Mouse (Mus musculus): ENCODE measurements around the gene Fads1. TPM values are rescaled to one million over a fixed set of nuclear protein-coding genes. Genes with fewer than 3 reads are reported as not detected.

Fads1 gene
- polyA plus RNA-seq, 1 experiment = 161 TPM

DNA sequence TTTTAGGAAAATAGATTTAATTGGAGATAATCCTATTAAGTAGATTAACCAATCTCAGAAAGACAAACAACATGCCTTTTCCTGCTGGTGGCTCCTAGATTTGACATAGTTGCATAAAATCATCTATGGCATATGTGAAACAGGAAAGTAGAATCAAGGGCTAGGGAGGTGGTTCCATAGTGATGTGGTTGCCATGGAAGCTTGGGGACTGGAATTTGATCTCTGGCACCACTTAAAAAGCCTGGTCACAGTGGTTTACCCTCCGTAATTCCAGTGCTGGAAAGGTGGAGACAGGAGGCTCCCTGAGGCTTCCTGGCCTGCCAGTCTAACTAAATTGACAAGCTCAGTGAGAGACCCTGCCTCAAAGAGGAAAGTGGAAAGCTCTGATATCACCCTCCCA, 12.2 kb upstream of the Fads1 start:
- Histone ChIP-seq H3K4me3 (replicated peaks; ENCODE audit: insufficient read depth, low read depth, low read length) (no peak overlapping the region), H3K27ac (ENCODE audit: insufficient read depth, low read length) (no peak overlapping the region), H3K27me3 (ENCODE audit: control insufficient read depth, insufficient read depth, low read length) (no peaks in the 10 kb centered on the region), H3K4me1 (ENCODE audit: control insufficient read depth, insufficient read depth, low read length) (peaks cover 3% of the 10 kb centered on the region; the same call in 1 of the 2 replicates)
- no peak for DNase-seq
- WGBS = 39% methylated on average over 1 of the region's 1 CpGs
- TF ChIP-seq CTCF (IDR thresholded peaks at IDR 0.05; ENCODE audit: borderline replicate concordance, insufficient read depth, low read depth, low read length) (no peak), POLR2A (IDR thresholded peaks at IDR 0.05; ENCODE audit: borderline replicate concordance, insufficient read depth, low read length) (no peak)

DNA sequence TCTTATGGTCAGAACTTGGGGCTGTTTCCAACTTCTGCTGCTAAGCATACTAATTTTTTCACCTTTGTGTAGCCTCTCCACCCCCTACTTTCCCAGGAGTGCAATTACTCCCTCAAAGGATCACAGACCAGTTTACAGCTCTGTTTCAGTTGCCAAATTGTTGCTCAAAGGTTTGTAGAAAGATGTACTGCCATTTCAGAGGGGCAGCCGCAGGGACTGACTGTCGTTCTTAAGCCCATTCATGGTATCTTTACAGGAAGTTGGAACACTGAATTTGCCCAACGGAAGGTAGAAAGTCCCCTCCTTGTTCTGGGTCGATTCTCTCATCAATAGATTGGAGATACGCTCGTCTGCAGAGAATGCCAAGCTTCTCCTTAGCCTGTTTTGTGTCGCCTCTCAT, 11.3 kb upstream of the Fads1 start:
- WGBS = 74% methylated on average over 7 of the region's 7 CpGs
- no peak overlapping the region for H3K27ac ChIP-seq (ENCODE audit: insufficient read depth, low read length)
- H3K4me1 ChIP-seq (ENCODE audit: control insufficient read depth, insufficient read depth, low read length) = peaks cover 3% of the 10 kb centered on the region; the same call in 1 of the 2 replicates
- TF ChIP-seq POLR2A (IDR thresholded peaks at IDR 0.05; ENCODE audit: borderline replicate concordance, insufficient read depth, low read length) = no peak
- no peak for TF ChIP-seq CTCF (IDR thresholded peaks at IDR 0.05; ENCODE audit: borderline replicate concordance, insufficient read depth, low read depth, low read length)
- DNase-seq = no peak
- no peaks in the 10 kb centered on the region for H3K27me3 ChIP-seq (ENCODE audit: control insufficient read depth, insufficient read depth, low read length)
- no peak overlapping the region for H3K4me3 ChIP-seq (replicated peaks; ENCODE audit: insufficient read depth, low read depth, low read length)

DNA sequence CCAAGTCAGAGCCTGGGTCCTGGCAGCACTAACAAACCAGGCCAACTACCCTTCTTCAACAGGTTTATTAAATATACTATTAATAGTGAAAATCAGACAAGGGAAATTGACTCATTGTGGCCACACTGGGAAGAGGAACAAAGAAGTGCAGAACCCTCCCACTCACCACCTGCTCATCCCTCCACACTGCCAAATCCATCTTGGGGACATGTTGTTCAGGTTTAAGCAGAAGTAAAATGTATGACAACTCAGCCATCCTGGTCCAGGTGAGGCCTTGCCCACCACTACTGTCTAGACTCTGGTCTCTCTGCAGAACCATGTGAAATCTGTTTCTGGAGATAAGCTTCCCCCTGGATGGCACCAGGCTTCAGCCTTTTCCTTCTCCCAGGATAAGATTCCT, 10.8 kb upstream of the Fads1 start:
- no peak overlapping the region for H3K27ac ChIP-seq (ENCODE audit: insufficient read depth, low read length)
- no peak for TF ChIP-seq CTCF (IDR thresholded peaks at IDR 0.05; ENCODE audit: borderline replicate concordance, insufficient read depth, low read depth, low read length)
- H3K27me3 ChIP-seq (ENCODE audit: control insufficient read depth, insufficient read depth, low read length) = no peaks in the 10 kb centered on the region
- H3K4me3 ChIP-seq (replicated peaks; ENCODE audit: insufficient read depth, low read depth, low read length) = no peak overlapping the region
- H3K4me1 ChIP-seq (ENCODE audit: control insufficient read depth, insufficient read depth, low read length) = peaks cover 3% of the 10 kb centered on the region; the same call in 1 of the 2 replicates
- DNase-seq = peak in 1 of 2 experiments; percentile 64

- WGBS = 93% methylated on average over 5 of the region's 5 CpGs
- no peak for TF ChIP-seq POLR2A (IDR thresholded peaks at IDR 0.05; ENCODE audit: borderline replicate concordance, insufficient read depth, low read length)
- no peak for TF ChIP-seq CTCF (IDR thresholded peaks at IDR 0.05; ENCODE audit: borderline replicate concordance, insufficient read depth, low read depth, low read length)
- Histone ChIP-seq H3K27ac (ENCODE audit: insufficient read depth, low read length) (no peak overlapping the region), H3K4me3 (replicated peaks; ENCODE audit: insufficient read depth, low read depth, low read length) (no peak overlapping the region), H3K27me3 (ENCODE audit: control insufficient read depth, insufficient read depth, low read length) (no peaks in the 10 kb centered on the region), H3K4me1 (ENCODE audit: control insufficient read depth, insufficient read depth, low read length) (peaks cover 3% of the 10 kb centered on the region; the same call in 1 of the 2 replicates)
- no peak for DNase-seq
These were observed 9.5 kb upstream of the Fads1 start for GRCm38 (mm10) chr19:10173116-10173718.

- no peak for DNase-seq
- Histone ChIP-seq H3K27ac (ENCODE audit: insufficient read depth, low read length) (no peak overlapping the region), H3K4me1 (ENCODE audit: control insufficient read depth, insufficient read depth, low read length) (peaks cover 3% of the 10 kb centered on the region; the same call in 1 of the 2 replicates), H3K4me3 (replicated peaks; ENCODE audit: insufficient read depth, low read depth, low read length) (no peak overlapping the region), H3K27me3 (ENCODE audit: control insufficient read depth, insufficient read depth, low read length) (no peaks in the 10 kb centered on the region)
- TF ChIP-seq CTCF (IDR thresholded peaks at IDR 0.05; ENCODE audit: borderline replicate concordance, insufficient read depth, low read depth, low read length) (no peak), POLR2A (IDR thresholded peaks at IDR 0.05; ENCODE audit: borderline replicate concordance, insufficient read depth, low read length) (no peak)
- WGBS = 90% methylated on average over 7 of the region's 7 CpGs
These were observed 8.7 kb upstream of the Fads1 start for GRCm38 (mm10) chr19:10173844-10174539.

DNA sequence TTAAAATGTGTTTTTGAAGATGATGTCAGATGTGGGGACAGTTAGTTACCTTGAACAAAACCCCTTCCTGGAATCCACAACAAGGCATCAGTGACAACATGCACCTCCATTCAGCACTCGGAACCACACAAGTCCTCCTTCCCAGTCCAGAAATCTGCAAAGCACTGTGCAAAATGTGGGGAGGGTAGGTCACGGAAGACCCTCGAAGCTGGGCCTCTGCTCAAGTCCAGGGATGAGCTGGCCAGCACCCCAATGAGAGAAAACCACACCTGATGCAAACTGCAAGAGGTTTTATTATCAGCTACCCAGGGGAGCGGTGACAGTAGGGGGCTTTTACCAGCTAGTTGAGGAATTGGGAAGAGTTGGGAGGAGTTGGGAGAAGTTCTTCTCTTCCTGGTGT, 7.7 kb upstream of the Fads1 start:
- no peak overlapping the region for H3K27ac ChIP-seq (ENCODE audit: insufficient read depth, low read length)
- H3K4me3 ChIP-seq (replicated peaks; ENCODE audit: insufficient read depth, low read depth, low read length) = no peak overlapping the region
- WGBS = 80% methylated on average over 4 of the region's 4 CpGs
- TF ChIP-seq CTCF (IDR thresholded peaks at IDR 0.05; ENCODE audit: borderline replicate concordance, insufficient read depth, low read depth, low read length) = no peak
- TF ChIP-seq POLR2A (IDR thresholded peaks at IDR 0.05; ENCODE audit: borderline replicate concordance, insufficient read depth, low read length) = no peak
- DNase-seq = no peak
- H3K27me3 ChIP-seq (ENCODE audit: control insufficient read depth, insufficient read depth, low read length) = no peaks in the 10 kb centered on the region
- H3K4me1 ChIP-seq (ENCODE audit: control insufficient read depth, insufficient read depth, low read length) = peaks cover 3% of the 10 kb centered on the region; the same call in 1 of the 2 replicates

GRCm38 (mm10) chr19:10176477-10176876, 6.2 kb upstream of the Fads1 start:
- no peak overlapping the region for H3K4me3 ChIP-seq (replicated peaks; ENCODE audit: insufficient read depth, low read depth, low read length)
- no peak for DNase-seq
- peaks cover 3% of the 10 kb centered on the region; the same call in 1 of the 2 replicates for H3K4me1 ChIP-seq (ENCODE audit: control insufficient read depth, insufficient read depth, low read length)
- no peak overlapping the region for H3K27ac ChIP-seq (ENCODE audit: insufficient read depth, low read length)
- WGBS = 50% methylated on average over 1 of the region's 1 CpGs
- H3K27me3 ChIP-seq (ENCODE audit: control insufficient read depth, insufficient read depth, low read length) = no peaks in the 10 kb centered on the region
- no peak for TF ChIP-seq POLR2A (IDR thresholded peaks at IDR 0.05; ENCODE audit: borderline replicate concordance, insufficient read depth, low read length)
- TF ChIP-seq CTCF (IDR thresholded peaks at IDR 0.05; ENCODE audit: borderline replicate concordance, insufficient read depth, low read depth, low read length) = no peak

- 62% methylated on average over 7 of the region's 7 CpGs for WGBS
- no peak overlapping the region for H3K4me3 ChIP-seq (replicated peaks; ENCODE audit: insufficient read depth, low read depth, low read length)
These were observed 5.7 kb upstream of the Fads1 start for GRCm38 (mm10) chr19:10176941-10177372.

More at GRCm38 (mm10) chr19:10176941-10177372, 5.7 kb upstream of the Fads1 start:
- no peak overlapping the region for H3K27ac ChIP-seq (ENCODE audit: insufficient read depth, low read length)
- DNase-seq = no peak
- peaks cover under 1% of the 10 kb centered on the region; the same call in 1 of the 2 replicates for H3K4me1 ChIP-seq (ENCODE audit: control insufficient read depth, insufficient read depth, low read length)
- no peak for TF ChIP-seq CTCF (IDR thresholded peaks at IDR 0.05; ENCODE audit: borderline replicate concordance, insufficient read depth, low read depth, low read length)
- no peak for TF ChIP-seq POLR2A (IDR thresholded peaks at IDR 0.05; ENCODE audit: borderline replicate concordance, insufficient read depth, low read length)
- H3K27me3 ChIP-seq (ENCODE audit: control insufficient read depth, insufficient read depth, low read length) = no peaks in the 10 kb centered on the region

Measured in cerebellum, adult 2 months (tissue).